Mouse (Mus musculus) lung, postnatal 14 days (tissue): ENCODE measurements around the gene Lcn2.
A peak's percentile ranks its signal among the peaks of the same experiment; 100 is the strongest.

Experiments
- DNase-seq: peaks from one replicate; pipeline ENCODE4 v3.0.0; 2021

Lcn2 gene

DNA sequence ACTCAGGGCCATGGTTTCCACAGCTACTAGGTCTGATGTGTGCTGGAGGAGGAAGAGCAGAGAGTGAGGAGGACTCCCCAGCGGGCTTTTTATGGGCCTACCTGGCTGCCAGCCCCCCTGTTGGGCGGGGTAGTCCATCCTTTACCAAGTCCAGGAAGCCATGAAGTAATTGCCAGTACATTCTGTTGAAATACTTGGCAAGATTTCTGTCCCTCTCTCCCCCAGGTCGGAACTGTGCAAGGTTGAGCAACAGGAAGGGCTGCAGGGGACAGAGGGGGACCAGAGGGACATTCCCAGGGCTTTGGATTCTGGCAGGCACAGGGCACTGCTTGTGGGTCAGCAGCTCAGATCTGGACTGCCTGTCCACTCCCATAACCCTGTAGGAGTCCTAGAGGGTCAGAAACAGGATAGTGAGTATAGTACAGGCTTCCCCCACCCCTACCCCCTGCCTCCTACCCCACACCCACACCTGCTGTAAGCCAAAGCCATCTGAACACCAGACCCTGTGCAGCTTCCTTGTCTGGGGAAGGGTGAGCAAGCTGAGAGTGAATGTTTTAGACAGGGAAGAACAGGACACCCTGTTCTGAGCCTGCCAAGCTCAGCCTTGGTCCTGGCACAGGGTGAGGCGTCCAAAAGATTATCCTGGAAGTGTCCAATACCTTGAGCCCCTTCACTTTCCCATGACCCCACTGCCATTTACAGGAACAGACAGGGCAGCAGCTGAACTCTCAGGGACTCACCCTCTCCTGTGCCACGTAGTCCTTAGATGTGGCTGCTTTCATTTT lies at the start of gene Lcn2:
Gene Lcn2, minus strand, starts transcription at position 547 of the 785 bp plus-strand sequence.
- peak; percentile 26 for DNase-seq

DNA sequence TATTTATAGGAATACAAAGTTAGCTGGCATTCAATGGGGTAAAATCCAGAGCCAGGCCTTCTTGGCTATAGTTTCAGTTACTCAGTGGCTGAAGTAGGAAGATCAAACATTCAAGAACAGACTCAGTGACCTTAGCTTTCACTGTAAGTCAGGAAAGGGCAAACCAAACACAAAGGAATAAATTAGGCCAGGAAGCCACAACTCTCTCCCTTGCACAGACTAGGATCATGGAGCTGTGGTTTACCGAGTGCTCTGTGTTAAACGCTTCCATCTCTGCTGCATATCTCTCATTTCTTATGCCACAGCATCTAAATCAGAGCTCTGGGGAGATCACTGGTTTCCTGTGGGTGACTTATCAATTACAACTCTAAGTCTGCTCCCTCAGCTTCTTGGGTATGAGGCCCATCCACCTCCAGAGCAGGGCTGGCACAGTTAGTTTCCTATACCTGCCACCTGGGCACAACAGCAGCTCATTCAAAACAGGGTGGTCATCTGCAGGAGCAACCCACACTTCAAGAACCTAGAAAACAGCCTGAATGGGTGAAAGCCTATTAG lies 49.6 kb upstream of the Lcn2 start:
- DNase-seq, result no peak

DNA sequence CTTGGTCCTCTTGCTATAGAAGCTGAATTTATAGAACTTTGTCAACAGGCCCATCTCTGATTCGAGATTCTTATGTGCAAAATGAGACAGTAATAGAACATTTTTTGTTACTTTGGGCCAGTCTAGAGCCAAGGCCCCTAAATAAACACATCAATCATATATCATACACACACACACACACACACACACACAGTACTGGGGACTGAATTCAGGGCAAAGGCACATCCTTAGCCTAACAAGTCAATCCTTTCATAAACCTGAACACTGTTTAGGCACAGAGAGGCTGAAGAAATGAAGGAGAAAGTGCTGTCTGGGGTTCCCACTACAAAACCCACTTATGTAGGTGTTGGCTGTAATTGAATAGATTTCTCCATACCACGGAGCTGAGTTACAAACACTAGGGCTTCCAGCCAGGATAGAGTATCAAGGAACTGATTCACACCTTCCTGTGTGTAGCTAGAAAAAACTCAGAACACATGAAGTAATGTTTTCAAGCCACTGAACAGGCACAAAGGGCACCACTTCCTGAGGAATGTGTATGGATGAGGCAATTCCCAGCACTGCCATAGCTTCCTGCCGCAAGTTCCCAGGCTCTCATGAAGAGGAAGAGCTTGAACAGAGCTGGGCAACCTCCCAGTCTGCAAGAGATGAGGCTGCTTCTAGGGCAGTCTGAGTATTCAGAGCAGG lies 48.8 kb upstream of the Lcn2 start:
- DNase-seq, result peak; percentile 57

DNA sequence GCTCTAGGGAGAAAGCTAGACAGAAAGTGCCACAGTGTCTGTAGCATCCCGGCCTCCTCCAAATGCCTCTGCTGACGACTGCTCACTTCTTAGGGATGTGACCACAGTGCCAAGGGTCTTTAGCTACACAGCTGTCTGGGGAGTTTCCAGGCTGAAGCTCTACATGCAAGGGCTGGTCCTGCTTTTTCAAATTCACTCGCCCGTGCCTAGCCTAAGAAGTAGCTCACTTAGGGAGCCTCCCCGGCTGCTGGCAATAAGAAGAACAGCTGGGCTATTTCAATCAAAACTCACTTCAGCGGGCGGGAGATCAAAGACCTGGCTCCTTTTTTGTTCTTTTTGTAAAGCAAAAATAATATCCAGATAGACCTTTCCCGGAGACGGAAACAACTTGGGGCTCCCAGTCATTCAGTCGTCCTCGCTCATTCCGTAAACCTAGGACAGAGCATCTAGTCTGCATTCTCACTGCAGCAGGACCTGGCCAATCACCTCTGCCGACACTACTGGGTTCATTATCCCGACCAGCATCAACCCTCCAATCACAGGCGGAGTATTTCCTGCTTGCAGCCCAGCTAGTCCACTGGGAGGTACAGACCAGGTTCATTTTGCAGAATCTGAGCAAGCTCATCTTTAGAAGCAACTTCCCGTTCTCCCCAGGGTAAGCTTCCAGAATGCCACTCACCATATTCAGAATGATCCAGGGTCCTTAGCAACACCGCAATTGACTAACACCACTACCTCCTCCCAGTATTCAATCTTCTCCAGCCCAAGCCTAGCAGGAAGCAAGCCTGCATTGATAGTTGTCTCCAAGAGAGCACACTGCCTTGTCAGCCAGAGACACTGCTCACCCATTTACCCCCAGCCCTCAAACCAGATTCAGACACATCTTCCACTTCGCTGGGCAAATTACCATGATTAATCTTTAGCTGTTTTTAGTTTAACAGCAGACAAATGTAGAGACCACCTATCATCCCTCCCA lies 42.9 kb upstream of the Lcn2 start:
- DNase-seq, result peak; percentile 51

DNA sequence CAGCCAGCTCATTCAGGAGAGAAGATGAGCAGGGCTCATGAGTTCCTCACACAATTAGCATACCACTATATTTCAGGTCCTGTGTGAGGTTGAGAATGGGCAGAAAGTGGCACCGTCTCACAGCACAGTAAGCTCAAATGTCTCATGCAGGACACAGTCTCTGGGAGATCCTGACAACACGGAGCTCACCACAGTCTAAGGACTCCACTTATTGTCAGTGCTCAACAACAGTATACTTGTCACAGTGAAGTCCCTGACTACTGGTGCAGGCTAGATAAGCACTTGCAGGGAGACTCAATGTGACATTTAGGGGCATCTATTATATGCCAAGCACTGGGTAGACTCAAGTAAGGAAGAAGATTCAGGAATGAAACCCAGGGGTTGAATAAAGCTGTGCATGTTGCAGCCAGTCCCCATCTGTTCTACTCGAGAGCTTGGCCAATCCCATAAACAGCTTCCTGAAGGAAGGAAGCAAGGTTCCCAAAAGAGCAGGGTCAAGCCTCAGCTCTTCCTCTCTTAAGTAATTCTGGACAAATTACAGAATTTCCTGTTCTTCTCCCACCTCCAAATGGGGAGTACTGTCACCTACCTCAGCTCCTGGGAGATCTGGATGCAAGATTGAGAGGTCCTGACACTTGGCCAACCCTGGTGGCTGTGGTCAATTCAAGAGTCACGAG lies 41.3 kb upstream of the Lcn2 start:
- no peak for DNase-seq

DNA sequence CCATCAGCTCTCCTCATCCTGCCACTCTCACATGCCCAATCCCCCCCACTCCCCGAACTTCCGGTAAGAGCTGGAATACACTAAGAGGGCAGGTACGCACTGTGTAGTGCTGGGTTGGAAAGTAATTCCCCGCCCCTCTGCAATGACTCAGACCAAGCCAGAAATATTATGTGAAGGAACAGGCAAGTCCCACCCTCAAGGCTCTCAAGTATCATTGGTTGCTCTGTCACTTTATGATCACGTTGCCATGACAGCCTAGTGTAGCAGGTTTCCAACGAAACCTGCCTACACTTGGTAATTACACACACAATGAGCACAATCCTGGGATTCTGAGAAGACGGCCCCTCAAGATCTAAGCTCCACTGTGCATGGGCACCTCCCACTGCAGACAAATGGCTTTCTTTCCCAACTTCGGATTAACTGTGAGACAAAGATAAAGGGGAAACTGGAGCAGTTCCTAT lies 40.2 kb upstream of the Lcn2 start:
- DNase-seq, result peak; percentile 26

DNA sequence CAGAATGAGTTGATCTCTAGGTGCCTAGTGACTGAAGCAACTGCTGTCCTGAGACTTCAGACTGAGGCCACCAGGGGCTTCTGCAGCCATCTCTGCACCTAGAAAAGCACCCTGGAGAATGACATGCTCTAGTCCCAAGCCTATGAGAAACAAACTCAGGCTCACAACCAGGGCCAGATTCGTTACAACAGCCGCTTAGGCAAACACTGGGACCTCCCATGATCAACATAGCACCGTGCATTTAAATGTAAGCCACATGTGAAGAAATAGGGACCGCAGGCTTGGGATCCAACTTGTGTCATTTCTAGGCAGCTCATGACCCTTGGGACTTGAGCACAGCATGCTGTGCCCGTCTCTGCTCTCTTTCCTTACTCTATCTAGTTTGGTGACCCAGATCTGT lies 39.7 kb upstream of the Lcn2 start:
- DNase-seq, result no peak

DNA sequence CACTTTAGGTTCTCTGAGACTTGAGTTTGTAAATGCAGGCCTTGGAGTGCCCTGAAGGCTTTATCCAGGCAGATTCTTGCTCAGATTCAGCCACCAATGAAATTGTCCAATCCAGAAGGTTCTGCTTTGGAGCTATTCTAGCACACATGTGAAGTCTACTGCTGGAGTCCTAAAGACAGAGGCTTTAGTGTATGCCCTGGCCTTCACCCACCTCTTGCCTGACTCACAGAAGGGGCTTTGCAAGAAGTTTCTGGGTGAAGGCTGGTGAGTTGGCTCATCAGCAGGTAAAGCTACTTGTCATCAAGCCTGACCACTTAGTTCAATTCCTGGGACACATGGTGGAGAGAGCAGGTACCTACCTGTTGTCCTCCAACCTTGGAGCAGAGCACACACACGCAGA lies 38.1 kb upstream of the Lcn2 start:
- DNase-seq, result no peak

DNA sequence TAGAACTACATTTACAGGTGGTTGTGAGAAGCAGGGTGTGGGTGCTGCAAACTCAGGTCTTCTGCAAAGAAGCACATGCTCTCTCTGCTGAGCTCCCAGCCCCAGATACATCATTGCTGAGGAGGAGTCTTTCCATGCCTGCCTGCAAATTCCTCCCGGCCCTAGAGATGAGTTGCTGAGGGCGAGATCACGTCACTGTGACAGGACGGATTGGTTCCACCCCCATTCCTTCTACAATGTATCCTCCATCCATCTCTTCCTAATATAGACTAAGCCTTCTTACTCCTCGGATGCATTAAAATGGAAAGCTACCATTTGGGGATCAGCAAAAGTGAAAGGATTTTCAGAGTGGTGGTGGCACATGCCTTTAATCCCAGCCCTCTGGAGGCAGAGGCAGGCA lies 37.5 kb upstream of the Lcn2 start:
- DNase-seq, result no peak

DNA sequence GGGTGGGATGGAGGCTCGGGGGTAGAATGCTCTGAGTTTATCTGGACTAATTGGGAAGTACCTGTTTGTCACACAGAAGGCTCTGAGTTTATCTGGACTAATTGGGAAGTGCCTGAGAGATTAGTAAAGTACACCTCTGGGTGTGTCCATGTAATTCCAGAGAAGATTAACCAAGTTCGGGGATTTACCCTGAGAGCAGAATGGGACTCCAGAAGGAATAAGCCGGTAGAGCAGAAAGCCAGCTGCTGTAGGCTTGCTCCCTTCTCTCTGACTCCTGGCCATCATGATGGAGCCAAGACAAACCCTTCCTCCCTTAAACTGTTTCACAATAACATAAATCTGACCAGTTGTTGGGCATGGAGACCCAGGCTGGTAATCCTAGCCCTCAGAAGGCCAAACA lies 36.7 kb upstream of the Lcn2 start:
- DNase-seq, result no peak

DNA sequence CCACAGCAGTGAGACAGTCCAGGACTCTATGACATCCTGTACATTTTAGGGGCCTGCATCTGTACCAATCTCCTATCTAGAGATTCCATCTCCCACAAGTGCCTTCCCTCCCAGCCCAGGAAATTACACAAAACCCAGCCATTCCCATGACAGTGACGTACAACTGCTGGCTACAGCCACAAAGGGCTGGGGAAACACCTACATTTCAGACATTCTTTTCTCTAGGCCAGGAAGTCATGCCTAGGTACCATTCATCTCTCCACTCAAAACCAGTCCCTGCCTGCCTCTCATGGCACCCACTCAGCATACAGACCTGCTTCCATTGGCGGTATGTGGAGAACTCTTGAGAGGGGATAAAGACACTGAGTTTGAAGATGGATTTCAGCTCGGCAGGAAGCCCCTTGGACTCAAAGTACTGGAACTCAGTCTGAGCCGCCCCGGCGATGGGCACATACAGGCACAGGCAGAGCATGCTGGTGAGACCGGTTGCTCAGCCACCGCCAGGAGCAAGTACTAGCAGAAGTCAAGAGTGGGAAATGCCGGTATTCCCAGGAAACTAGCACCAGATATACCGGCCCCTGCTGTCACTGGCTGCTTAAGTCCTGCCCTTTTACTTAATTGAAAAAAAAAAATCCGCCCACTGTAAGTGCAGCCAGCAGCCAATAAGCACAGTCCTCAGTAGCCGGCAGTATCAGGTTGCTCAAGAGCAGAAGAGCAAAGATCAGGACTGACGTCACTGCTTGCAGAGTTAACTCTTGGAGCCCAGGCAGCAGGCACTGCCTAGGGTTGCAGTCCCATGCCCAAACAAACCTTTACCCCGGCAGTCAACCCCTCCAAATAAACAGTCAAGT lies 35.7 kb upstream of the Lcn2 start:
- DNase-seq, result peak; percentile 68

DNA sequence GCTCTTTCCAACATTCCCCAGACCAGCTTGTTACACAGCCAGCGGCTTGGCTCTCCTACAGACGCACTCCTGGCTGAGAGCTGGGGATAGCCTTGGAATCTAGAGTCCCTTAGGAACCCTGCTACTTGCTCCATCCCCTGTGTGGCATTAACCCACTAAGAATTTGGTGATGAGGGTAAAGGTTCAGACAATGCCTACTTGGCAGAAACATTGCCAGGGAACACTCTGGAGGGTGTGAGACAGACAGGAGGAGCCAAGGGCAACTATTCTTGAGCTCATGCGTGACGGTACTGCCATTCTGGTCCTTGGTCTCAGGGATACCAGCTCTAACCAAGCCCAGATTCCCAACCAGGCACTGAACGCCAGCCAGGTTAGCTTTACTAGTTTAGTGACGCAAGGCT lies 33.8 kb upstream of the Lcn2 start:
- no peak for DNase-seq

DNA sequence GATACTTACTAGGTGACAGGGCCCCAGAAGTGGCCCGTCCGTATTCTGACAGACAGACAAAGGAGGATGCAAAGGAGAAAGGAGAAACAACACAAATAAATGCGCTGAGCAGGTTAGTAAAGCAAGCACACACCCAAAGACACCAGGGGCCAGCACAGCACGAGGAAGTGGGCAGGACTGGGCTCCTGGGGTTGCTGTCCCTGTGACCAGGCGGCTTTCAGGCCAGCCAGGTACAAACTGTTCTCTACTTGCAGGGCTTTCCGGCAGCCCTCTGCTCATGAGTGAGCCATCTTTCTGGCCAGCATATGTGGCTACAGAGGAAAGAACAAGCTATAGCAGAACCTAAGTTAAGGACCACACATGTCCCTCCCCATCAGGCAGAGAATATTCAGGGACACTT lies 32.6 kb upstream of the Lcn2 start:
- DNase-seq, result no peak

DNA sequence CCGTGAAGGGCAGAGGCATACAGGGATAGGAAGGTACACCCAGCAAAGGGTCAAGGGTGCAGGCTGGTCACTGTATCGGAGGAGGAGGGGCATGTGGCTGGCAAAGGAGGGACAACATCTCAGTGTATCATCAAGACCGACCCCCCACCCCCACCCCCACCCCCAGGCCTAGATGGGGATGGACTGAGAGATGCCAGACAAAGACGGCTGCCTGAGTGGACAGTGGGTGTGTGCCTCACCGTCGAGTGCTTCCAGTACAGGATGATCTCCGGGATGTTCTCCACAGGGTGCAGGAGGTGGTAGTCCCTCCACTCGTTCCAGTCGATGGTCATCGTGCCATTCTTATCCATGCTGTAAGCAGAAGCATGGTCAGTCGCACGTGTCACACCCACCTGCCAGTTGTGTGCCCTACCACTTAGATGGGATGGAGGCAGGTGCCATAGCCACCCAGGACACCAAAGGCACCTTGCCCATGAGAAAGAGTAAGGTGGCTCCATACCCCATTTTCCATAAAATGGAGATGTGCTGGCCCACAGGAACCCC lies 32.1 kb upstream of the Lcn2 start:
- no peak for DNase-seq

DNA sequence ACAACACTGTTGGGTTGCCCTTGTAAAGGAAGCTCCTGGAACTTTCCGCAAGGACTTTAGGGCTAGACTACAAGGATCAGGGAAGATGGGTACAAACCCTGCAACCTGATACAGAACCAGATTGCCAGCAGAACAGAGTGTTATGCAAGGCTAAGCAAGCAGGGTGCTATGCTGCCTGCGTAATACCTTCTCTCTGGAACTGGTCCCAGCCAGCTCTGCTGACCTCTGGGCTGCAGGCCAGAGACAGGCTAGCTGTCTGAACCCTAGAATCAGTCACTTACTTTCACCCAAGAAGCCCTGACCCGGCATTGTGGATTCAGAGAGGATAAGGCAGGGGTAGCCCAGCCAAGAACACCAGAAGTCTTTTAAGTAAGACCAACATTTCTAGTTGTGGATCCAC lies 31.3 kb upstream of the Lcn2 start:
- peak; percentile 74 for DNase-seq

DNA sequence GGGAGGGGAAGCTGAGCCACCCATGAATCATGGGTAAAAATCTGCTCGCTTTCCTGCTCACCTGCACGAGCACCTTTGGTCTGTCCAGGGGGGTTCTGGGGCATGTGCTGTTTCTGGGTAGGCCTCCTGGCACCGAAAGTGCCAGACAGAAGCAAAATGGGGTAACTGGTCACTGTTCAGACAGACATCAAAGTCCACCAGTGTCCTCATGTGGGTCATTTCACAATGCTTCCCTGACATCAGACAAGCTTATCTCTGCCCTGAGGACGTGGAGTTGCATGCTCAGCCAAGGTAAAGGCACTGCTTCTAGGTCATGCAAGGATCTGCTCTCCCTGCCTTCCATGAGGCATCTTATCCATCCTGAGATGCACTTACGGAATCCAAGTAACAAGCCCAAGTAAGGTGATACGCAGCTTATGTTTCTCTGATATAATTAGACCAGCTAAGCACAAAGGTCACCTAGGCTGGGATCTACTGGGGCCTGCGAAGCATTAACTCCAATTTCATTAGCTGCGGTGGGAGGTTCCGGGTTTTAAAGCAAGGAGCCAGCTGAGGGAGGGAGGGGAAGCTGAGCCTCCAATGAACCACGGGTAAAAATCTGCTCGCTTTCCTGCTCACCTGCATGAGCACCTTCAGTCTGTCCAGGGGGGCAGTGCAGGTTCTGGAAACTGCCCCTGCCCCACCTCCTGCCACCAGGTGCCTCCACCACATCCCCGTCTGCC lies 30.5 kb upstream of the Lcn2 start:
- DNase-seq, result no peak

DNA sequence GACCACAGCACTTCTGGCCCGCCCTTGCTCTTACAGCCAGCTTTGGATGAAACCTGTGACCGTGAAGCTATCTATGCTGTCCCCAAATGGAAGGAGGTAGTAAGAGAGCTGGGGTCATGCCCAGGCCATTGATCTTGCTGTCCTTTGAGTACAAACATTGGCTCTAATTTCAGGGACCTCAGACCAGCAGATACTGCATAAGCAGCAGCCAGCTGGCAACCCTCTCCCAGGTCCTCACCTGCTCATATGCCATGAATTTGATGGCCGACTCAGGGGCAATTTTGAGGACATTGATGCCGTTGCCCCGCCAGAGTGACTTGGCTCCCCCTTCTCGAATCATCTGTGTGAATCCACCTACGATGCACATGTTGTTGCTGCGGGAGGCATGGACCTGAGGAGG lies 29.4 kb upstream of the Lcn2 start:
- DNase-seq, result no peak

DNA sequence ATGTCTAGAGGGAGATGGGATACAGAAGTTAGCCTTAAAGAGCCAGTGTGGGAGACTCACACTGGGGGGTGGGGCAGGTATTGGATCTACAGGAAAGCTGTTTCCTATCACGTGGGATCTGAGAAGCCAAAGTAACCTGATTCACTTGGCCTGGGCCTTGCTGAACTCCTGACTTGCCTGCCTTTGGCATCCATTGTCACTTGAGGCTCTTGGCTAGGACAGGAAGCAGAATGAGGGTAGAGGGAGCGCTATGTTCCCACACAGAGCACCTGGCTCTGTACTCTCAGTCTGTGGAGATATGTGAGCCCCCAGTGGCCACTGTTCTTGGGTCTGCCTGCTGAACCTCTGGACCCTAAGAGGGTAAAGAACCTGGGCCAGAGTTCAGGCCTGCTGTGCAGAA lies 28.5 kb upstream of the Lcn2 start:
- no peak for DNase-seq

DNA sequence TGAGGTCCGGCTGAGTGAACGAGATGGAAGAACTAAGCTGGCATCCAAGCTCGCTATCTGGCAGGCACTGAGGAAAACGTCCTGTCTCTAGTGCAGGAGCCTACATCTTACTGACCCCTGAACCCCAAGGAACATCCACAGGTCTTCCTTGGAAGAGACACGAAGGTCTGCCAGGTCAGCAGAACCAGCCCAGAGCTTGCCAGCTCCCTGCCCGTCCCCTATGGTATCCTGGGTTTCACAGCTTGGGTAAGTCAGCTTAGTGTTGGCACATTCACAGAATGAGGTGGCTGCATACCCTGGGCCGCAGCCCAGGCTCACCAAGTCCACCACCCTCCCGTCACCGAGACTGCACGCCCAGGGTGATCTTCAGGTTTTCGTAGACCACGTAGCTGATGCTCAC lies 27.7 kb upstream of the Lcn2 start:
- DNase-seq, result no peak

DNA sequence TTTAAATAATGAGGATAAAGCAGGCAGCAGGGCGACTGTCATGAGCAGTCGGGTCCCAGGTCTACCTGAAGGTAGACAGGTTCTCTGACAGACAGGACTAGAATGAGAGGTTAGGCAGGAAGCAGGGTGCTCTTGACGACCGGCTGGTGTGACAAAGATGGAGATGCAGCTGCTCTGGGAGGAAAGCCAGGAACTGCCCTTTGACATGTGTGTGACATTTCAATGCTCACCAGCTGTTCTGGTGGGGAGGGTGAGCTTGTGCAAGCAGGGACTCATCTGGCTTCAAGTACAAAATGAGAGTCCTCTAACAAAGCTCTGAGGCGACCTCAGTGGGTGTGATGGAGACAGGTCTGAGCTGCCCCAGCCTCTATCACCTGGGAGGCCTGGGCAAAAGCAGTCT lies 25.9 kb upstream of the Lcn2 start:
- peak; percentile 63 for DNase-seq
